Mouse (Mus musculus) lung, adult 2 months (tissue): ENCODE data around the gene Epb41l3.

Experiments
- CTCF ChIP-seq: fragments of 200-500 bp; IDR thresholded peaks from 2 replicates; pipeline ENCODE4 v1.5.1; 2011; ENCODE audit warnings: mild to moderate bottlenecking, low read length, control low read depth; ENCODE audit not compliant: insufficient read depth
- POLR2A ChIP-seq: fragments of 200-500 bp; IDR thresholded peaks from 2 replicates; pipeline ENCODE4 v1.6.1; 2011; ENCODE audit warnings: low read depth, mild to moderate bottlenecking, control low read depth, low read length, borderline replicate concordance; ENCODE audit errors: extremely low read depth

DNA sequence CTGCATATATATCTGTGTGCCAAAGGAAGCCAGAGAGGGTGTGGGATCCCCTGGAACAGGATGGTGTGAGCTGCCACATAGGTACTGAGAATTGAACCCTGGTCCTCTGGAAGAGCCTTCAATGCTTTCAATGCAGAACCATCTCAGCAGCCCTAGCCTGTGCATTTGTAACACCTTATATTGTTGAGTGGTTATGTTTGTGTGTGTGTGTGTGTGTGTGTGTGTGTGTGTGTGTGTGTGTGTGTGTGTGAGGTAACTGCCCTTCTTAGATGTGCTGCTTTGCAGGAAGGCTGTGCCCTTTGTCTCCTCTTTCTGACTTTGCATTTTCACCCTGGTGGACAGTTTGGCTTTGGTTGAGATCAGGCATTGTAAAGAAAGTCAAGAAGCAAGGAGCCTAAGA, 87.2 kb downstream of the Epb41l3 start:
- TF ChIP-seq CTCF: no peak
- no peak for TF ChIP-seq POLR2A
